Mouse (Mus musculus) spleen, adult 2 months (tissue): ENCODE data around the gene Ap3b1.

Experiments used
- CTCF ChIP-seq: fragments of 200-500 bp; IDR thresholded peaks from 2 replicates; pipeline ENCODE4 v1.5.1; 2011; ENCODE audit warnings: mild to moderate bottlenecking, inconsistent platforms; ENCODE audit not compliant: insufficient read depth, insufficient read length, insufficient replicate concordance; ENCODE audit errors: extremely low read depth
- POLR2A ChIP-seq: fragments of 200-500 bp; IDR thresholded peaks from 2 replicates; pipeline ENCODE4 v1.6.1; 2011; ENCODE audit warnings: low read depth, low read length, inconsistent platforms

DNA sequence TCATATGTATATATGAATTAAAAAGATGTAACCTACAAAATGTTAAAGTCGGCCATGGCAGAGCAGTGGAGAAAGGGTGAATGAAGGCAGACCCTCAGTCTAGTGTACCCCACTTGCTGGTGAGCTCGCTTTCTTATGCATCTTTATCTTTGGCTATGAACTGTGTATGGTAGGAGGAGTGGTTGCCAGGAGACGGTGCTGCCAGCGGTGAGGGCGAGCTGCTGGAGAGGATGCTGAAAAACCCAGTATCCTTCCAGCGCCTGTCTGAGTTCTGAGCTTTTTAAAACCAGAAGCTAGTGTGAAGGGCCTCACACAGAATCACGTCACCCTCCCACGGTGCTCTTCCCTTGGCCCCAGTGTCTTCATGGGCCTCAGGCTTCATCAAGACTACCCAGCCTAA lies 214.6 kb downstream of the Ap3b1 start:
- TF ChIP-seq POLR2A, result no peak
- no peak for TF ChIP-seq CTCF
